Mouse (Mus musculus) midbrain, embryonic 16.5 days (tissue): ENCODE measurements around the gene Raet1e. TPM values are rescaled to one million over a fixed set of nuclear protein-coding genes. Genes with fewer than 3 reads are reported as not detected.
"Not testable (repeated sequence)": the region's sequence is repeated elsewhere in the genome, so short reads cannot be mapped to it uniquely, and the experiment has no call there.

ENCODE experiments used
- ATAC-seq: fragments of 200-750 bp; cut with Nextera tagmentation; 2 replicates; pipeline ENCODE4 v1.8.0; 2017; ENCODE audit warnings: moderate TSS enrichment
- H3K27ac ChIP-seq: fragments of 300-500 bp; sonication (generic); 2 replicates; pipeline ENCODE4 v1.5.1; 2014; ENCODE audit warnings: mild to moderate bottlenecking, low read length, mixed read lengths
- H3K27me3 ChIP-seq: fragments of 300-500 bp; sonication (generic); 2 replicates; pipeline ENCODE4 v1.6.1; 2014; ENCODE audit warnings: low read depth, low read length, mixed read lengths; ENCODE audit not compliant: control insufficient read depth, insufficient read depth
- H3K36me3 ChIP-seq: fragments of 300-500 bp; sonication (generic); 2 replicates; pipeline ENCODE4 v1.6.1; 2014; ENCODE audit warnings: mild to moderate bottlenecking, low read length, moderate library complexity, mixed read lengths; ENCODE audit not compliant: control insufficient read depth, insufficient read depth
- H3K4me1 ChIP-seq: fragments of 300-500 bp; sonication (generic); 2 replicates; pipeline ENCODE4 v1.6.1; 2014; ENCODE audit warnings: mild to moderate bottlenecking, low read length, mixed read lengths; ENCODE audit not compliant: control insufficient read depth, insufficient read depth
- H3K4me2 ChIP-seq: fragments of 300-500 bp; sonication (generic); 2 replicates; pipeline ENCODE4 v1.6.1; 2014; ENCODE audit warnings: mild to moderate bottlenecking, low read length, mixed read lengths
- H3K4me3 ChIP-seq: fragments of 300-500 bp; sonication (generic); 2 replicates; pipeline ENCODE4 v1.5.1; 2014; ENCODE audit warnings: low read depth, mild to moderate bottlenecking, low read length, moderate library complexity, mixed read lengths
- H3K9ac ChIP-seq: fragments of 300-500 bp; sonication (generic); 2 replicates; pipeline ENCODE4 v1.6.1; 2014; ENCODE audit warnings: low read depth, low read length, mixed read lengths
- H3K9me3 ChIP-seq: fragments of 300-500 bp; sonication (generic); replicated peaks from 2 replicates; pipeline ENCODE4 v1.6.1; 2014; ENCODE audit warnings: mild to moderate bottlenecking, low read length, mixed read lengths; ENCODE audit not compliant: control insufficient read depth, poor library complexity, severe bottlenecking
- WGBS: fragments of 180-500 bp; shearing (Covaris S2); extraction: QIAGEN DNeasy Blood & Tissue Kit; methylation state at CpG from one replicate; pipeline ENCODE4 v1.1.7; 2014; 5-methylcytosine and 5-hydroxymethylcytosine counted together
- polyA plus RNA-seq: library from polyadenylated mRNA; unstranded; fragments of >200 nt; fragmentation: Nextera tagmentation; extraction: Ambion mirVana; gene quantifications from 2 replicates; pipeline ENCODE4 v1.2.1, GENCODE M21; 2015

Raet1e gene
- polyA plus RNA-seq, 1 experiment from 2014 or later, result 0.46 TPM

- 8% methylated on average over 7 of the region's 8 CpGs for WGBS
- H3K27me3 ChIP-seq, H3K36me3 ChIP-seq, H3K9ac ChIP-seq, H3K4me3 ChIP-seq, H3K4me1 ChIP-seq, H3K4me2 ChIP-seq, H3K9me3 ChIP-seq, H3K27ac ChIP-seq: not testable (repeated sequence)
- ATAC-seq, result peak; percentile 18; the same call in 1 of the 2 replicates
Observed at GRCm38 (mm10) chr10:22270879-22271786, 112.8 kb downstream of the Raet1e start.

- peak overlapping the region; percentile 72 for H3K4me2 ChIP-seq
- not testable (repeated sequence) for H3K9ac ChIP-seq, H3K4me1 ChIP-seq, H3K27ac ChIP-seq, H3K9me3 ChIP-seq, H3K36me3 ChIP-seq, H3K27me3 ChIP-seq
- WGBS, result under 1% methylated on average over 30 of the region's 37 CpGs
- H3K4me3 ChIP-seq, result peak overlapping the region; percentile 44
- peak; percentile 70 for ATAC-seq
Observed at GRCm38 (mm10) chr10:22272914-22273683, 114.7 kb downstream of the Raet1e start.

- WGBS, result under 1% methylated on average over 41 of the region's 41 CpGs
- peak overlapping the region; percentile 72 for H3K4me2 ChIP-seq
- H3K9ac ChIP-seq, result 0 out of 2 replicates have a peak overlapping the region, but pooled peaks have one; percentile 30
- H3K4me1 ChIP-seq, result no peaks in the 10 kb centered on the region
- H3K27ac ChIP-seq, result no peak overlapping the region
- no peaks in the 10 kb centered on the region for H3K9me3 ChIP-seq
- ATAC-seq, result peak; percentile 57
- no peaks in the 10 kb centered on the region for H3K36me3 ChIP-seq
- peak overlapping the region; percentile 44 for H3K4me3 ChIP-seq
- H3K27me3 ChIP-seq, result peaks cover 7% of the 10 kb centered on the region
Observed at GRCm38 (mm10) chr10:22273684-22274305, 115.4 kb downstream of the Raet1e start.

GRCm38 (mm10) chr10:22274445-22275057 lies 116.2 kb downstream of the Raet1e start:
- 8% methylated on average over 19 of the region's 19 CpGs for WGBS
- peak overlapping the region; percentile 44 for H3K4me3 ChIP-seq
- no peaks in the 10 kb centered on the region for H3K9me3 ChIP-seq
- no peak overlapping the region for H3K27ac ChIP-seq
- ATAC-seq, result peak; percentile 33
- peaks cover 7% of the 10 kb centered on the region for H3K27me3 ChIP-seq
- H3K36me3 ChIP-seq, result no peaks in the 10 kb centered on the region
- no peaks in the 10 kb centered on the region for H3K4me1 ChIP-seq
- no peak overlapping the region for H3K9ac ChIP-seq
- peak overlapping the region; percentile 72 for H3K4me2 ChIP-seq

GRCm38 (mm10) chr10:22278468-22278867 lies 120.1 kb downstream of the Raet1e start:
- not testable (repeated sequence) for H3K27me3 ChIP-seq, H3K9me3 ChIP-seq, H3K9ac ChIP-seq, H3K27ac ChIP-seq, ATAC-seq, H3K4me2 ChIP-seq, H3K4me3 ChIP-seq, H3K4me1 ChIP-seq, H3K36me3 ChIP-seq
- 96% methylated on average over 2 of the region's 2 CpGs for WGBS

GRCm38 (mm10) chr10:22282816-22283215 lies 124.4 kb downstream of the Raet1e start:
- Histone ChIP-seq H3K36me3 (no peaks in the 10 kb centered on the region), H3K27ac (no peak overlapping the region), H3K9me3 (no peaks in the 10 kb centered on the region), H3K9ac (no peak overlapping the region), H3K4me3 (no peak overlapping the region), H3K27me3 (no peaks in the 10 kb centered on the region), H3K4me2 (no peak overlapping the region), H3K4me1 (no peaks in the 10 kb centered on the region)
- 55% methylated on average over 6 of the region's 6 CpGs for WGBS
- ATAC-seq, result no peak

- Histone ChIP-seq H3K36me3 (no peaks in the 10 kb centered on the region), H3K4me1 (no peaks in the 10 kb centered on the region), H3K9me3 (no peaks in the 10 kb centered on the region), H3K4me2 (no peak overlapping the region), H3K27me3 (no peaks in the 10 kb centered on the region), H3K9ac (no peak overlapping the region), H3K4me3 (no peak overlapping the region), H3K27ac (no peak overlapping the region)
- WGBS, result 36% methylated on average over 1 of the region's 1 CpGs
- ATAC-seq, result no peak
Observed at GRCm38 (mm10) chr10:22295676-22296075, 137.3 kb downstream of the Raet1e start.

- no peak for ATAC-seq
Observed at GRCm38 (mm10) chr10:22297033-22297762, 138.8 kb downstream of the Raet1e start.

More at GRCm38 (mm10) chr10:22297033-22297762, 138.8 kb downstream of the Raet1e start:
- H3K4me3 ChIP-seq, result no peak overlapping the region
- H3K4me1 ChIP-seq, result no peaks in the 10 kb centered on the region
- no peak overlapping the region for H3K9ac ChIP-seq
- no peaks in the 10 kb centered on the region for H3K27me3 ChIP-seq
- H3K27ac ChIP-seq, result no peak overlapping the region
- no peaks in the 10 kb centered on the region for H3K36me3 ChIP-seq
- no peaks in the 10 kb centered on the region for H3K9me3 ChIP-seq
- no peak overlapping the region for H3K4me2 ChIP-seq
- WGBS, result 81% methylated on average over 5 of the region's 5 CpGs
